Mouse (Mus musculus): ENCODE data around the gene Hdac8. TPM values are rescaled to one million over a fixed set of nuclear protein-coding genes. Genes with fewer than 3 reads are reported as not detected.

Hdac8 gene
- total and polyA plus RNA-seq, 3 experiments: 8.8 to 11.8 TPM; not detected in 1

DNA sequence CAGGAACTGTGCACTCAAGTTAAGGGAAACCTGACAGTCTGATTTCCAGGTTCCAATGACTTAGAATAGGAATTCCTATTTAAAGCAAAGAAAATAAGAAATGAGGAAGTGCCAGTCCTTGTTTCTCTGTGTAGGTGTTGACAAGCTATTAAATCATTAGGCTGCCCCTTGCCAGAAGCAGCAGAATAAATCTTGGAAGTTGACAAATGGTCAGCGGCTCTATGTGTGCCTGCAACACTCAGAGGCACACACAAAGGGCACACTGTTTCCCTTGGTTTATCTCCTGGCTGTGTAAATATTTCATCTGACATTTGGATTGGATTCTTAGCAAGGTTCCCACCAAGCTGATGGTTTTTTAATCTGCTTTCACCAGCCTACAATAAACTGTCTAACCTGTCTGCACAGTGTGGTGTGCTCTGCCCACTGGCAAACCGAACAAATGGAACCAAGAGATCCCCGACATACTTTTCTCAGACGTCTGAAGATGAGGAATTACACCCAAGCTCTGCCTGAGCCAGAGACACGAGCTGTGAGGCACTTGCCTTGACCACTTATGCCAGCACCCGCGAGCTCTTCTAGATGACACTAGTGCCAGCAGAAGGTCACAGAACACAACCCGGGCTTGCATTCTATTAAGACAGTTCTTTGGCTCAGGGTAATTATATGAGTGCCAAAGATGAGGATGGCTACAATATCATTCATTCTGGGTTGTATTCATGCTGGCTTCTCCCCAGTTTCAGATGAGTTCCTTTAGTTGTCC lies 165.6 kb downstream of the Hdac8 start:
- Histone ChIP-seq H3K9ac (ENCODE audit: control insufficient read depth, low read depth, low read length, poor library complexity, severe bottlenecking) (no peak overlapping the region), H3K79me2 (ENCODE audit: control insufficient read depth, insufficient read depth, low read length, poor library complexity) (no peaks in the 10 kb centered on the region), H3K36me3 (ENCODE audit: control insufficient read depth in 1 of 2, insufficient read depth in 2 of 2, low read length in 2 of 2) (no peaks in the 10 kb centered on the region), H3K27ac (ENCODE audit: control insufficient read depth, low read depth, low read length) (no peak overlapping the region), H3K4me3 (ENCODE audit: control insufficient read depth in 1 of 2, insufficient read depth in 1 of 2, low read depth in 2 of 2, low read length in 2 of 2) (no peak overlapping the region), H3K27me3 (ENCODE audit: control insufficient read depth in 1 of 2, insufficient read depth in 2 of 2, low read length in 2 of 2) (no peaks in the 10 kb centered on the region), H3K9me3 (replicated peaks; ENCODE audit: insufficient read depth, low read length) (no peaks in the 10 kb centered on the region), H3K4me1 (ENCODE audit: control insufficient read depth in 1 of 2, insufficient read depth in 2 of 2, low read length in 2 of 2) (no peaks in the 10 kb centered on the region)
- DNase-seq (ENCODE audit: low read depth, low spot score): no peak
- TF ChIP-seq ZC3H11A (IDR thresholded peaks at IDR 0.05; ENCODE audit: low read depth, low read length) (no peak), ZKSCAN1 (IDR thresholded peaks at IDR 0.05; ENCODE audit: low read depth, low read length) (no peak), EP300 (IDR thresholded peaks at IDR 0.05; ENCODE audit: low read depth in 1 of 2, low read length in 2 of 2) (no peak), GABPA (IDR thresholded peaks at IDR 0.05; ENCODE audit: low read depth, low read length) (no peak), MYC (IDR thresholded peaks at IDR 0.05; ENCODE audit: low read depth, low read length) (no peak), USF2 (IDR thresholded peaks at IDR 0.05; ENCODE audit: borderline replicate concordance in 1 of 2, insufficient read depth in 1 of 2, low read depth in 1 of 2, low read length in 2 of 2) (no peak), HCFC1 (IDR thresholded peaks at IDR 0.05; ENCODE audit: low read depth, low read length) (no peak), CTCF (IDR thresholded peaks at IDR 0.05 in 2 of 3, conservative IDR thresholded peaks at IDR 0.05 in 1 of 3; ENCODE audit: control insufficient read depth in 1 of 3, insufficient read depth in 1 of 3, low read depth in 2 of 3, low read length in 3 of 3, poor library complexity in 1 of 3, severe bottlenecking in 1 of 3) (no peak), ZNF384 (IDR thresholded peaks at IDR 0.05; ENCODE audit: low read depth, low read length) (no peak), POLR2AphosphoS5 (IDR thresholded peaks at IDR 0.05; ENCODE audit: borderline replicate concordance, low read depth, low read length) (no peak), MAX (IDR thresholded peaks at IDR 0.05; ENCODE audit: low read length) (no peak)

DNA sequence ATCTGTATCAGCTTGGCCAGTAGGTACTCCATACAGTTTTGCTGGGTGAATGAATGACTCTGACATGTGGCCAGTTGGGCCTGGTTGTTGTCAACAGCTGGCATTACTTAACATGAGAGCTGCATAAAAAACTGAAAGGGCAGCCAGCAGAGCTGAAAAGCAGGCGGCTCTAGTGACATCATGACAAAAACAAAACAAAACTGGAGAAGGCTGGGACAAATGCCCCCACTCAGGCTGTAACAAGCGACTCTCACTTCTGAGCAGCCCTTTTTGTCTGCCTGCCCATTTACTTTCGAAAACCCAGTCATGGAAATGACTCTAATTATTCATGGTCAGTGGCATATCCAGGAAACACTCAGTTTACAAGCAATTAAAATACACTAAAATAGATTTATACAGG lies 185.5 kb downstream of the Hdac8 start:
- Histone ChIP-seq H3K27me3 (ENCODE audit: control insufficient read depth in 1 of 2, insufficient read depth in 2 of 2, low read length in 2 of 2) (no peaks in the 10 kb centered on the region), H3K27ac (ENCODE audit: control insufficient read depth, low read depth, low read length) (no peak overlapping the region), H3K79me2 (ENCODE audit: control insufficient read depth, insufficient read depth, low read length, poor library complexity) (no peaks in the 10 kb centered on the region), H3K9ac (ENCODE audit: control insufficient read depth, low read depth, low read length, poor library complexity, severe bottlenecking) (no peak overlapping the region), H3K9me3 (replicated peaks; ENCODE audit: insufficient read depth, low read length) (no peaks in the 10 kb centered on the region), H3K4me3 (ENCODE audit: control insufficient read depth in 1 of 2, insufficient read depth in 1 of 2, low read depth in 2 of 2, low read length in 2 of 2) (no peak overlapping the region), H3K4me1 (ENCODE audit: control insufficient read depth in 1 of 2, insufficient read depth in 2 of 2, low read length in 2 of 2) (0 out of 4 replicates have a peak, but pooled peaks cover 0 to 5% of the 10 kb centered on the region in 2 experiments), H3K36me3 (ENCODE audit: control insufficient read depth in 1 of 2, insufficient read depth in 2 of 2, low read length in 2 of 2) (peaks cover 0 to 2% of the 10 kb centered on the region in 2 experiments; a peak in 1 of 4 replicates)
- no peak for TF ChIP-seq GABPA (IDR thresholded peaks at IDR 0.05; ENCODE audit: low read depth, low read length)
- no peak for TF ChIP-seq ZMIZ1 (IDR thresholded peaks at IDR 0.05; ENCODE audit: low read depth, low read length)
- no peak for TF ChIP-seq NRF1 (IDR thresholded peaks at IDR 0.05; ENCODE audit: insufficient read depth, low read depth, low read length, poor library complexity, severe bottlenecking)
- TF ChIP-seq SMC3 (IDR thresholded peaks at IDR 0.05; ENCODE audit: low read depth, low read length): no peak
- TF ChIP-seq RAD21 (IDR thresholded peaks at IDR 0.05; ENCODE audit: low read depth, low read length): no peak
- TF ChIP-seq BHLHE40 (IDR thresholded peaks at IDR 0.05; ENCODE audit: borderline replicate concordance, low read depth, low read length): no peak
- no peak for TF ChIP-seq USF1 (IDR thresholded peaks at IDR 0.05; ENCODE audit: low read depth, low read length)
- DNase-seq (ENCODE audit: low read depth, low spot score): no peak

Measured in MEL (cell line).